Mouse (Mus musculus) gastrocnemius, postnatal 36 days (tissue): ENCODE data around the gene Muc3. TPM values are rescaled to one million over a fixed set of nuclear protein-coding genes. Genes with fewer than 3 reads are reported as not detected.

Experiments
- DNase-seq, 2 experiments: peaks; one replicate each; pipeline ENCODE4 v3.0.0; 2022
- intact Hi-C: fragments of 180-260 bp; cut with DNase I; formaldehyde crosslinking; loops from one replicate; pipeline ENCODE4 v1.15.1; 2025
- total RNA-seq, 2 experiments: library from RNA; stranded (reverse); gene quantifications; 2 replicates each; pipeline ENCODE4 v1.2.3; 2021

Muc3 gene
- total RNA-seq, 2 experiments from 2014 or later, result not detected

GRCm38 (mm10) chr5:137100660-137101059, 48.5 kb downstream of the Muc3 start:
- DNase-seq, result no peak
- intact Hi-C loops, result loop anchor here (10.0 kb wide), 1 partner anchor 176 kb away; no protein-coding TSS in a partner anchor

- intact Hi-C loops, result no loop called here
- DNase-seq, result no peak
Observed at GRCm38 (mm10) chr5:137098418-137098817, 50.7 kb downstream of the Muc3 start.

- intact Hi-C loops, result no loop called here
- DNase-seq, result no peak
Observed at GRCm38 (mm10) chr5:137096037-137096436, 53.1 kb downstream of the Muc3 start.

- intact Hi-C loops, result no loop called here
- DNase-seq, result no peak
Observed at GRCm38 (mm10) chr5:137095135-137095534, 54.0 kb downstream of the Muc3 start.

GRCm38 (mm10) chr5:137093720-137094119, 55.4 kb downstream of the Muc3 start:
- no peak for DNase-seq
- intact Hi-C loops, result no loop called here

GRCm38 (mm10) chr5:137091560-137091959, 57.6 kb downstream of the Muc3 start:
- DNase-seq, result no peak
- intact Hi-C loops, result no loop called here

- intact Hi-C loops, result no loop called here
- DNase-seq, result no peak
Observed at GRCm38 (mm10) chr5:137090870-137091269, 58.3 kb downstream of the Muc3 start.

- DNase-seq, result peak in 1 of 2 experiments; percentile 56
- intact Hi-C loops, result no loop called here
Observed at GRCm38 (mm10) chr5:137087410-137087809, 61.7 kb downstream of the Muc3 start.

- intact Hi-C loops, result no loop called here
- no peak for DNase-seq
Observed at GRCm38 (mm10) chr5:137085731-137086130, 63.4 kb downstream of the Muc3 start.

GRCm38 (mm10) chr5:137085021-137085420, 64.1 kb downstream of the Muc3 start:
- DNase-seq, result no peak
- intact Hi-C loops, result no loop called here

Other genes starting within 250 kb of the Muc3 start
- 1 to 10 TPM; 4.2 to 5.9 TPM for gene Ift22, start 241.2 kb downstream of the Muc3 start, total RNA-seq
- gene Fis1, start 196.0 kb downstream of the Muc3 start, total RNA-seq, result 100 to 1,000 TPM; 149 to 165 TPM
- 1 to 10 TPM; 1.7 to 1.8 TPM for gene Cldn15, start 182.7 kb downstream of the Muc3 start, total RNA-seq
- gene Plod3, start 162.3 kb downstream of the Muc3 start, total RNA-seq, result 10 to 100 TPM; 19.5 to 22.2 TPM
- gene Znhit1, start 161.3 kb downstream of the Muc3 start, total RNA-seq, result 10 to 100 TPM; 58.3 to 63.2 TPM
- not detected for gene Vgf, start 122.9 kb downstream of the Muc3 start, total RNA-seq
- gene Ap1s1, start 103.2 kb downstream of the Muc3 start, total RNA-seq, result 10 to 100 TPM; 14.6 to 16.8 TPM
- 1 to 10 TPM; 2.8 to 7.5 TPM for gene Serpine1, start 77.1 kb downstream of the Muc3 start, total RNA-seq
- gene Trim56, start 33.1 kb downstream of the Muc3 start, total RNA-seq, result 1 to 10 TPM; 7.0 to 8.0 TPM
- gene Muc3a, start 63.1 kb upstream of the Muc3 start, total RNA-seq, result under 1 TPM; 0.17 to 0.31 TPM
- 10 to 100 TPM; 25.2 to 41.2 TPM for gene Ache, start 138.2 kb upstream of the Muc3 start, total RNA-seq
- gene Ufsp1, start 145.3 kb upstream of the Muc3 start, total RNA-seq, result 10 to 100 TPM; 17.6 to 25.1 TPM
- 10 to 100 TPM; 27.7 to 39.8 TPM for gene Srrt, start 158.4 kb upstream of the Muc3 start, total RNA-seq
- 1 to 10 TPM; 3.7 to 4.1 TPM for gene Trip6, start 165.1 kb upstream of the Muc3 start, total RNA-seq
- gene Slc12a9, start 184.3 kb upstream of the Muc3 start, total RNA-seq, result 1 to 10 TPM; 2.4 to 2.5 TPM
- 10 to 100 TPM; 12.1 to 13.4 TPM for gene Ephb4, start 200.8 kb upstream of the Muc3 start, total RNA-seq